Mouse (Mus musculus) ES-Bruce4 (cell line): Measurements from ENCODE around the gene Gm10401.

ENCODE experiments used
- CTCF ChIP-seq: IDR thresholded peaks from one replicate; pipeline ENCODE4 v1.8.1; 2011; ENCODE audit warnings: low read depth, low read length
- EP300 ChIP-seq: IDR thresholded peaks from 2 replicates; pipeline ENCODE4 v1.6.1; 2011; ENCODE audit warnings: low read depth, low read length; ENCODE audit not compliant: insufficient read depth
- POLR2A ChIP-seq: IDR thresholded peaks from one replicate; pipeline ENCODE4 v1.8.1; 2011; ENCODE audit warnings: low read length; ENCODE audit not compliant: insufficient read depth

DNA sequence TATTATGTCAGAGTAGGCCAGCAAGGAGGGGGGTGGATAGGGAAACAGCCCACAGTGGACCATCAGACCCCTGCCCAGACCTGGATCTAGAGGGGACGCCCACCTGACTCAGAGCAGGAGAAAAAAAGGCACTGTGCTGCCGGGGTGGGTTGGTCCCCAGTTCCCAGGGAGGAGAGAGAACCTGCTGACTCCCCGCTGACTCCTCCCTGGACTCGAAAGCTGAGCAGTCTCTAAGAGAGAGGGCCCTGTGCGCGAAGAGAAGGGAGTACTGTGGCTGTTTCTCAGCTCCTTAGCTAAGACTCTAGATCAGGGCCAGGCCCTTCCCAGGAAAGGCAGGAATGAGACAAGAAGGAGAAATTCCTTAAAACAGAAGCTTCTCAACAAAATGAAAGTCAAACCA, 46.4 kb upstream of the Gm10401 start:
- TF ChIP-seq POLR2A (no peak), CTCF (no peak), EP300 (no peak)
